Mouse (Mus musculus) C2C12 (cell line): ENCODE data around the gene Ptprn2. TPM values are rescaled to one million over a fixed set of nuclear protein-coding genes. Genes with fewer than 3 reads are reported as not detected.

Experiments used
- H3K27me3 ChIP-seq: one replicate; pipeline ENCODE4 v1.6.1; 2011; ENCODE audit not compliant: control insufficient read depth, insufficient read depth, insufficient read length
- H3K36me3 ChIP-seq: one replicate; pipeline ENCODE4 v1.6.1; 2011; ENCODE audit not compliant: control insufficient read depth, insufficient read depth
- H3K4me3 ChIP-seq: one replicate; pipeline ENCODE4 v1.5.1; 2011; ENCODE audit warnings: mild to moderate bottlenecking, control low read depth; ENCODE audit not compliant: poor library complexity, insufficient read depth, severe bottlenecking
- H3K79me2 ChIP-seq: one replicate; pipeline ENCODE4 v1.6.1; 2011; ENCODE audit not compliant: control insufficient read depth, insufficient read depth
- H3K79me3 ChIP-seq: one replicate; pipeline ENCODE4 v1.6.1; 2011; ENCODE audit warnings: low read depth, control low read depth
- H3ac ChIP-seq: one replicate; pipeline ENCODE3; 2011; ENCODE audit warnings: low read depth; ENCODE audit not compliant: control insufficient read depth, insufficient read length
- CEBPB ChIP-seq: IDR thresholded peaks from one replicate; pipeline ENCODE4 v1.6.1; 2011; ENCODE audit warnings: low read depth, mild to moderate bottlenecking, control low read depth, moderate library complexity
- CTCF ChIP-seq: IDR thresholded peaks from one replicate; pipeline ENCODE4 v1.5.1; 2011; ENCODE audit not compliant: control insufficient read depth, insufficient read depth, insufficient read length
- FOSL1 ChIP-seq: IDR thresholded peaks from one replicate; pipeline ENCODE4 v1.8.0; 2011; ENCODE audit warnings: mild to moderate bottlenecking, low read length; ENCODE audit not compliant: poor library complexity, insufficient read depth, severe bottlenecking
- MAX ChIP-seq: IDR thresholded peaks from one replicate; pipeline ENCODE4 v1.6.1; 2011; ENCODE audit warnings: mild to moderate bottlenecking, control low read depth
- MYOD1 ChIP-seq: IDR thresholded peaks from one replicate; pipeline ENCODE4 v1.6.1; 2011; ENCODE audit warnings: low read depth; ENCODE audit not compliant: control insufficient read depth, insufficient read length
- MYOG ChIP-seq: IDR thresholded peaks from one replicate; pipeline ENCODE4 v1.6.1; 2011; ENCODE audit not compliant: control insufficient read depth, insufficient read length; ENCODE audit errors: extremely low read depth
- USF1 ChIP-seq: IDR thresholded peaks from one replicate; pipeline ENCODE4 v1.6.1; 2011; ENCODE audit warnings: low read depth, mild to moderate bottlenecking, control low read depth, moderate library complexity
- polyA plus RNA-seq: library from polyadenylated mRNA; unstranded; fragments of >200 nt; fragmentation: generic; extraction: Trizol; gene quantifications from one replicate; pipeline ENCODE4 v1.2.1, GENCODE M21; 2012; ENCODE audit warnings: missing spikeins

Gene Ptprn2
- polyA plus RNA-seq, 1 experiment: 0.41 TPM

DNA sequence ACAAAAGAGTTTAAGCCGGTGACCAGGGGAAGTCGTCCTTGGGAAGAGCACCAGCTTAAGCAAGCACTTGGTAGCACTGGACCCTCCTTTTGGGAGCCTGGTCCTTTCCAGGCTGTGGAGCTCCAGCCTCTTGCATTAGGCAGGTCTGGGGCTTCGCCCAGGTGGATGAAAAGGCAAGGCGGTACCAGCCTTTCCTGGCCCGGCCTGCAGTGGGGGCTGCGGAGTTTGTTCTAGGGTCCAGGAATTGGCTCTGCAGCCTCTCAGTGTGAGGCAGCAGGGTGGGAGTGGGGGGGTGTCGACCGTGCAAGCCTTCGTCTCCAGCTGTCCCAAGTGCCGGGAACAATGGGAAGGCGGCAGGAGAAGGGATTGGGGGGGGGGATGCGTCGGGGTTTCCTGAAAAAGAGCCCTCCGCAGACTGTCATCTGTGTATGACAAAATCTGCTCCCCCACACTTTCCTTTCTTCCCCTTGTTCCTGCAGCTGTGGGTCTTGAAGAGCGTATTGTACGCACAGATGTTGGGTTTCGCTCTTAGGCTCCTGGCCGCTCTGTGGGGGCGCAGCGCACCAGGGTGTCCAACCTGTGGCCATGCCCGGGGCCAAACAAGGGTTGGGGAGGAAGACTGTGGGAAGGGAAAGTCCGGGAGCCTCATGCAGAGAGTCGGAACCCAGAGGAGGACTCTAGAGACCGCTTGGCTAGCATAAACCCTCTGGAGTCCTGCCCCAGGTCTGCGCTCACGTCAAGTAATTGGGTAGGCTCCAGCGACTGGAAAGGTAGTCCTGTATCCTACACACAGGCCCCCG is 667.0 kb downstream of the Ptprn2 start:
- Histone ChIP-seq H3K4me3 (no peak overlapping the region), H3K79me2 (peaks cover 13% of the 10 kb centered on the region), H3K27me3 (no peaks in the 10 kb centered on the region)

DNA sequence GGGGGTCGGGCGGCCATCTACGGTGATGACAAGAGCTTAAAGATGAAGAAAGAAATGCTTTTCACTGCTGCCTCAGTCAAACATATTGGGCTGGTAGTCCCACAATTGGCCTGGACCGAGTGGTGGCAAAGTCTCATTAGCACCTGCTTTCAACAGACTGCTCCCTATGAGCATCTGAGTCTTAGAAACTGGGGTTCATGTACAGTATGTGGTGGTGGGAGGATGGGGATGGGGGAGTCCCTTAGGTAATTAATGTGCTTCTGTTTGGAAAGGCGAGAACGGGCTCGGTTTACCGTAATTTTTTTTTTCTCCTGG is 667.6 kb downstream of the Ptprn2 start:
- H3K79me3 ChIP-seq: peaks cover 3% of the 10 kb centered on the region
- H3K27me3 ChIP-seq: no peaks in the 10 kb centered on the region
- H3K4me3 ChIP-seq: peak overlapping the region; percentile 40
- peak overlapping the region; percentile 10 for H3ac ChIP-seq
- H3K79me2 ChIP-seq: peaks cover 13% of the 10 kb centered on the region
- no peaks in the 10 kb centered on the region for H3K36me3 ChIP-seq
- TF ChIP-seq MYOG: no peak
- TF ChIP-seq MAX: no peak
- TF ChIP-seq CEBPB: no peak
- TF ChIP-seq FOSL1: no peak
- TF ChIP-seq MYOD1: no peak
- no peak for TF ChIP-seq CTCF
- TF ChIP-seq USF1: no peak

More for the DNA sequence above, 667.0 kb downstream of the Ptprn2 start:
- Histone ChIP-seq H3K36me3 (no peaks in the 10 kb centered on the region), H3ac (no peak overlapping the region), H3K79me3 (peaks cover 3% of the 10 kb centered on the region)
- TF ChIP-seq CEBPB (no peak), CTCF (no peak), USF1 (no peak), FOSL1 (no peak), MYOD1 (no peak), MAX (no peak), MYOG (no peak)

DNA sequence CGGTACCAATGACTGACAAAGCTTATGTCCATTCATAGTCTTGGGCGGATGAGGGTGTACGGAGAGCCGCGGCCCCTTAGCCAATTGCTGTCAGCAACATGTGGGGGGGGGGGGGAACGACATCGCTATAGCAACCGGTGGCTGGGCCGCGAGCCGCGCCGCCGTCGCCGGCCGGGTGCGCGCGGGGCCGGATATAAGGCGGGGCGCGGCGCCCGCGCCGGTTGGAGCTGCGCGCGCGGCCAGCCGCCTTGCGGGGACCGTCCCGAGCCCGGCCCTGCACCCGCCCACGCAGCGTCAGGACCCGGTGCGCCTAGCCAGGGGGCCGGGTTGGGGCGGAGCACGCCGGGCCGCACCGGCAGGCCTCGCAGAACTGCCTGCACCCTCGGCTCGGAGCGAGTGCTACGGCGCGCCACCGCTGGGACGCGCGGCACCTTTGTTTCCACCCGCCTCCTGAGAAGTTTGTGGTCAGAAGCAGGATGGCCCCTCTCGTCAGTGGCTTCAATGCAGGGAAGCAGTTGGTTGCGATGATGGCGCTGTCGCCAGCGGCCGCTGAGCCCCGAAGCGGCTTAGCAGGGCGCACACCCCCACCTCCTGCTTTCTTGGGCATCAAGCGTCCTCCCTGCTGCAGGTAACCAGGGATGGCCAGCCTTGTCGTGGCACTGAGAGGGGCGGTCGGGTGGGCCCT is 668.3 kb downstream of the Ptprn2 start:
- TF ChIP-seq CTCF (no peak), MAX (no peak), USF1 (no peak)
- Histone ChIP-seq H3K79me2 (peaks cover 13% of the 10 kb centered on the region), H3K27me3 (no peaks in the 10 kb centered on the region), H3K36me3 (no peaks in the 10 kb centered on the region), H3ac (peak overlapping the region; percentile 31), H3K4me3 (peak overlapping the region; percentile 40), H3K79me3 (peaks cover 3% of the 10 kb centered on the region)

DNA sequence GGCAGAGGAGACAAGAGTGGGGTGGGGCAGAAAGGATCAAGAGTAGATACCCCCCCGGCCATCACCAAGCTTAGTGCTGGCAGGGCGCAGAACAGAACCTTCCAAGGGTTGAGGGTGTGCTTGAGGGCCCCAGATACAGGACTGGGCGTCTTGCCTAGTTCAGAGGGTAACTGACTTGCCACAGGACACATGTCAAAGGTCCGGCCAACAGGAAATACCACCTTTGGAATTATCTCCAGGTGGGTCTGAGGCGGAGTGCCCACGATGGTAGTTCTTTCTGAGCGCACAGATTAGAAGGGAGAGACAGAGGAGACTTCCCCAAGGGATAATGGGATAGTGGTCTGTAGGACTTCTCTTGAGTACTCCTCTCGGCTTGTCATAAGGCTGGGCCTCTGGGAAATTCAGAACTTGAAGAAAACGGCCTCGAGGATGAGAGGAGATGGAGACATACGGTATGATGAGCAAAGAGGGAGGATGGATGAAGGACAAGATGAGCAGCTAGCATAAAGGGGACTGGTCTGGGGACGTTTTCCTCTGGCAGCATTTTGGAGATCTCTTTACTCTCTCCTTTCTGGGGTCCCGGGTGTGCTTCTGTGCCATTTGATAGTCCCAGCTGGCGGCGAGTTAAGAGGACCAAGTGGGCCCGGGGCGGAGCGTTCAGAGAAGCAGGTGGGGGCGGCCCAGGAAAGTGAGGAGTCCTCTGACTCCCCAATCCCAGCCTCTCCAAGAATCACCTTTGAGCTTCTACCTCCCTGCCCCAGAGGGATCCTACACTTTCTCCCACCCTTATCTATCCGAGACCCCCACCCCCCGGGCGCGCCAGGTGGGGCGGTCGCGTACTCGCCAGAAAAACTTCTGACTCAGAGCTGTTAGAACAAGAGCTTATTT is 669.1 kb downstream of the Ptprn2 start:
- Histone ChIP-seq H3K4me3 (peak overlapping the region; percentile 40), H3ac (peak overlapping the region; percentile 31), H3K79me2 (peaks cover 13% of the 10 kb centered on the region), H3K36me3 (peaks cover 2% of the 10 kb centered on the region), H3K27me3 (no peaks in the 10 kb centered on the region), H3K79me3 (peaks cover 3% of the 10 kb centered on the region)
- TF ChIP-seq MYOD1: no peak
- no peak for TF ChIP-seq FOSL1
- TF ChIP-seq CTCF: no peak
- no peak for TF ChIP-seq CEBPB
- no peak for TF ChIP-seq MAX

DNA sequence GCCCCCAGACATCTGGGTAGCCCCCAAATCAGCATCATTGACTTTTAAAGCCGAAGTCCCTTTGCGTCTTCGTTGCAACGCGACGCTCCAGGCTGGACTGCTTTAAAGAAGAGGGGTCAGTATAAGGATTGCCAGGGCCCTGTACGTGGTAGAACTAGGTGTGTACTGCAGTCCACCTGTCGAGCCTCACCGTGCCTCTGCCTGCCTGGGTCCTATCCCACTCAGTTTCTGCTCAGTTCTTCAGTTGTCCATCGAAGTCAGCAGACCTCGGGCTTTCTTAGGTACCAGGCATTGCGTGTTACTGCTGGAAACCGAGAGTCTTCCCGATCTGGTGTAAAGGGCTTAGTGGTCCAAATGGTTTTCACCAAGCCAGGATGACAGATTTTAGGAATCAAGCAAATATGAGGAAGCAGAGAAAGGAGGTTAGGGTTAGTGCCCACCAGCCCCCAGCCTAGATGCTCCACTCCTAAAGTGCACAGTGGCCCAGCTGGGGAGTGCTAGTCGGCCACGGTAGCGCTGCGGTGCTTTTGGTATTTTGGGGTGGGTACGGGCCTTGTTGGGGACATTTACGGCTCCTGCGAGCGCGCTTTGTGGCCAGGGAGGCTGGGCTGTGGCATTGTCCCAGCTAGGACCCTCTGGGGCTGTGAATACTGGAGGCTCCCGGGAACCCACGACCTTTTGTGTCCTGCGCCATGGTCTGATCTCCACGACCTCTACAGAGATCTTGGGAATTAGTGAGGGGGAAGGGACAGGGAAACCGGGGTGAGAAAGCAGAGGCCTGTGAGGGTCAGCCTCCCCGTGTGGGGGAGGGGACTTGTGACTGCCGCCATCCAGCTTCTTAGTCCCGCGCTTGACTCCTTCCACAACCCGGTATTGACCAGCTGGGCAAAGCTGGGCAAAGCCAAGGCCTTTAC is 670.0 kb downstream of the Ptprn2 start:
- Histone ChIP-seq H3K27me3 (no peaks in the 10 kb centered on the region), H3K36me3 (peaks cover 5% of the 10 kb centered on the region), H3K4me3 (peak overlapping the region; percentile 40), H3ac (no peak overlapping the region), H3K79me3 (peaks cover 1% of the 10 kb centered on the region), H3K79me2 (peaks cover 13% of the 10 kb centered on the region)
- TF ChIP-seq FOSL1 (no peak), MYOD1 (no peak), USF1 (no peak), CEBPB (no peak), CTCF (no peak), MYOG (no peak), MAX (no peak)
